In genomic region chr10:57441049-57441448, GRCm38 (mm10) we compare ENCODE assay signal across 26 mouse cellular contexts. TPM values are rescaled to one million over a fixed set of nuclear protein-coding genes. Genes with fewer than 3 reads are reported as not detected.
A peak's percentile ranks its signal among the peaks of the same experiment; 100 is the strongest.
DNase-seq lines count a peak whose midpoint lies in the region; ATAC-seq and TF ChIP-seq lines count a peak whose summit lies in the region.
"Had no signal": no experiment of that assay in that cellular context is flagged by ENCODE, and none has a peak within 500 bp of the region (broad histone marks: within the 10 kb centered on the region; RNA-seq: fewer than 3 reads in every experiment).

No protein-coding gene starts in this region.

- H3K27ac ChIP-seq in forebrain, embryonic 13.5 days, result no peak overlapping the region
- no peak overlapping the region for H3K27ac ChIP-seq in forebrain, postnatal 0 days (ENCODE audit: low read depth, low read length)
- no peak overlapping the region for H3K27ac ChIP-seq in heart, embryonic 14.5 days (replicated peaks in 1 of 2; ENCODE audit: control insufficient read depth in 1 of 2, insufficient read depth in 1 of 2, low read depth in 2 of 2, low read length in 2 of 2)
- no peak overlapping the region for H3K27ac ChIP-seq in neural tube, embryonic 15.5 days (replicated peaks)
- H3K27ac ChIP-seq: heart, embryonic 10.5 days; hindbrain, embryonic 15.5 days; layer of hippocampus, adult 2 months; left cerebral cortex, adult 2 months; limb, embryonic 12.5 days; macrophage; midbrain, embryonic 13.5 days had no signal

- no peak overlapping the region for H3K4me2 ChIP-seq in forebrain, embryonic 13.5 days
- no peak overlapping the region for H3K4me2 ChIP-seq in forebrain, postnatal 0 days (ENCODE audit: low read depth)
- no peak overlapping the region for H3K4me2 ChIP-seq in heart, embryonic 14.5 days (ENCODE audit: low read length)
- H3K4me2 ChIP-seq in neural tube, embryonic 15.5 days, result no peak overlapping the region
- H3K4me2 ChIP-seq: hindbrain, embryonic 15.5 days; limb, embryonic 12.5 days; midbrain, embryonic 13.5 days had no signal

- no peak overlapping the region for H3K9ac ChIP-seq in forebrain, embryonic 13.5 days
- H3K9ac ChIP-seq in forebrain, postnatal 0 days, result no peak overlapping the region
- no peak overlapping the region for H3K9ac ChIP-seq in heart, embryonic 14.5 days (ENCODE audit: low read length)
- no peak overlapping the region for H3K9ac ChIP-seq in neural tube, embryonic 15.5 days (replicated peaks)
- H3K9ac ChIP-seq: hindbrain, embryonic 15.5 days; limb, embryonic 12.5 days; liver, postnatal 0 days; midbrain, embryonic 13.5 days had no signal

- no peaks in the 10 kb centered on the region for H3K36me3 ChIP-seq in forebrain, embryonic 13.5 days (ENCODE audit: poor library complexity, severe bottlenecking)
- H3K36me3 ChIP-seq in forebrain, postnatal 0 days (ENCODE audit: insufficient read depth), result no peaks in the 10 kb centered on the region
- no peaks in the 10 kb centered on the region for H3K36me3 ChIP-seq in heart, embryonic 14.5 days (ENCODE audit: control insufficient read depth, insufficient read depth, low read length)
- no peaks in the 10 kb centered on the region for H3K36me3 ChIP-seq in neural tube, embryonic 15.5 days
- H3K36me3 ChIP-seq: heart, embryonic 10.5 days; hindbrain, embryonic 15.5 days; limb, embryonic 12.5 days; midbrain, embryonic 13.5 days had no signal

- H3K4me3 ChIP-seq in forebrain, embryonic 13.5 days, result no peak overlapping the region
- H3K4me3 ChIP-seq in forebrain, postnatal 0 days (ENCODE audit: low read depth, low read length), result no peak overlapping the region
- H3K4me3 ChIP-seq in heart, embryonic 14.5 days (ENCODE audit: control insufficient read depth in 1 of 2, insufficient read depth in 1 of 2, low read depth in 1 of 2, low read length in 2 of 2), result no peak overlapping the region
- H3K4me3 ChIP-seq in neural tube, embryonic 15.5 days (replicated peaks), result no peak overlapping the region
- H3K4me3 ChIP-seq: heart, embryonic 10.5 days; hindbrain, embryonic 15.5 days; layer of hippocampus, adult 2 months; left cerebral cortex, adult 2 months; limb, embryonic 12.5 days; midbrain, embryonic 13.5 days had no signal

- no peaks in the 10 kb centered on the region for H3K4me1 ChIP-seq in forebrain, embryonic 13.5 days
- no peaks in the 10 kb centered on the region for H3K4me1 ChIP-seq in forebrain, postnatal 0 days (ENCODE audit: insufficient read depth)
- H3K4me1 ChIP-seq in heart, embryonic 14.5 days (ENCODE audit: control insufficient read depth in 2 of 2, insufficient read depth in 2 of 2, low read length in 2 of 2), result no peaks in the 10 kb centered on the region
- H3K4me1 ChIP-seq in neural tube, embryonic 15.5 days, result no peaks in the 10 kb centered on the region
- H3K4me1 ChIP-seq: heart, embryonic 10.5 days; hindbrain, embryonic 15.5 days; limb, embryonic 12.5 days; midbrain, embryonic 13.5 days had no signal

- no peak for DNase-seq in forebrain, postnatal 0 days
- DNase-seq in heart, postnatal 4 days, result no peak
- no peak for DNase-seq in neural tube, embryonic 10.5 days (ENCODE audit: extremely low spot score, low spot score)
- DNase-seq in R1 (ENCODE audit: low read depth, low spot score), result peak; percentile 21
- DNase-seq: adrenal gland, adult 2 months; cerebellum, adult 2 months; cerebellum, postnatal 14 days; kidney, adult 11 months; kidney, postnatal 36 days; liver, postnatal 0 days; right cerebral cortex, adult 18-20 months; spleen, adult 18-20 months; thymus, postnatal 36 days had no signal

- no peaks in the 10 kb centered on the region for H3K27me3 ChIP-seq in forebrain, embryonic 13.5 days
- no peaks in the 10 kb centered on the region for H3K27me3 ChIP-seq in forebrain, postnatal 0 days (ENCODE audit: insufficient read depth, low read length)
- H3K27me3 ChIP-seq in heart, embryonic 14.5 days (ENCODE audit: control insufficient read depth, insufficient read depth, low read length), result no peaks in the 10 kb centered on the region
- H3K27me3 ChIP-seq in neural tube, embryonic 15.5 days (replicated peaks), result no peaks in the 10 kb centered on the region
- H3K27me3 ChIP-seq: hindbrain, embryonic 15.5 days; limb, embryonic 12.5 days; midbrain, embryonic 13.5 days had no signal

- 0 out of 2 replicates have a peak, but pooled peaks have one; percentile 17 for ATAC-seq in forebrain, embryonic 13.5 days
- no peak for ATAC-seq in forebrain, postnatal 0 days
- ATAC-seq in heart, embryonic 14.5 days (ENCODE audit: insufficient number of reproducible peaks, insufficient read depth, low FRiP score, low read depth), result 0 out of 2 replicates have a peak, but pooled peaks have one; percentile 10
- 0 out of 2 replicates have a peak, but pooled peaks have one; percentile 36 for ATAC-seq in neural tube, embryonic 15.5 days (ENCODE audit: low FRiP score)
- ATAC-seq: activated CD4-positive, CD25-positive, alpha-beta regulatory T cell, adult 4 months; CD4-positive, CD25-positive, alpha-beta regulatory T cell, adult 4 months; inflammation-experienced regulatory T-cells, adult 6 months; liver, postnatal 0 days; midbrain, embryonic 13.5 days had no signal

- H3K9me3 ChIP-seq in forebrain, embryonic 13.5 days (replicated peaks), result no peaks in the 10 kb centered on the region
- no peaks in the 10 kb centered on the region for H3K9me3 ChIP-seq in forebrain, postnatal 0 days (ENCODE audit: low read length)
- 0 out of 2 replicates have a peak, but pooled peaks cover 8% of the 10 kb centered on the region for H3K9me3 ChIP-seq in heart, embryonic 14.5 days (ENCODE audit: control insufficient read depth, low read length)
- no peaks in the 10 kb centered on the region for H3K9me3 ChIP-seq in neural tube, embryonic 15.5 days (replicated peaks)
- H3K9me3 ChIP-seq: heart, embryonic 10.5 days; midbrain, embryonic 13.5 days had no signal

- no peak for TF ChIP-seq CTCF in forebrain, postnatal 0 days (IDR thresholded peaks at IDR 0.05; ENCODE audit: low read depth)

RNA-seq across cellular contexts. Expression of gene Hsf2, which starts 45.1 kb away (rescaled TPM):
- polyA plus RNA-seq in forebrain, embryonic 13.5 days (2015; fragmentation: Nextera tagmentation; extraction: Ambion mirVana), result 82.0 and 86.3 TPM in 2 replicates
- total RNA-seq in forebrain, postnatal 0 days (2014; rRNA removed), result 48.0 and 57.7 TPM in 2 replicates
- 44.6 and 47.9 TPM in 2 replicates for polyA plus RNA-seq in forebrain, postnatal 0 days (2015; fragmentation: Nextera tagmentation; extraction: Ambion mirVana)
- 27.4 and 28.2 TPM in 2 replicates for polyA plus RNA-seq in heart, embryonic 14.5 days (2014; fragmentation: Nextera tagmentation; extraction: Ambion mirVana)
- 10 to 100 TPM; 23.6 to 24.6 TPM for total RNA-seq in heart, postnatal 4 days (2021)
- polyA plus RNA-seq in neural tube, embryonic 15.5 days (2015; fragmentation: Nextera tagmentation; extraction: Ambion mirVana), result 38.0 and 44.0 TPM in 2 replicates
